Mouse (Mus musculus) monocyte, adult 5-6 weeks (primary cell): ENCODE data around the gene Cartpt. TPM values are rescaled to one million over a fixed set of nuclear protein-coding genes. Genes with fewer than 3 reads are reported as not detected.
"Not testable (repeated sequence)": the region's sequence is repeated elsewhere in the genome, so short reads cannot be mapped to it uniquely, and the experiment has no call there.

Experiments
- ATAC-seq: fragments of 153-309, 156-312 bp; replicated peaks from 2 replicates; pipeline ENCODE4 v1.8.0; 2017; ENCODE audit warnings: mild to moderate bottlenecking; ENCODE audit not compliant: low TSS enrichment, insufficient number of reproducible peaks, severe bottlenecking, poor library complexity, low FRiP score
- total RNA-seq: library from RNA; stranded (forward); fragments of 200-1000, 200-491, 200-594 nt; gene quantifications from 3 replicates; pipeline ENCODE4 v1.2.3, GENCODE M21; 2017

Cartpt gene
- not detected in 3 replicates for total RNA-seq

- ATAC-seq: no peak
These were observed at the start of gene Cartpt for GRCm38 (mm10) chr13:99900965-99901364. Cartpt (minus strand) TSS chr13:99901091.

GRCm38 (mm10) chr13:99947417-99947816, 46.5 kb upstream of the Cartpt start:
- ATAC-seq: no peak

- no peak for ATAC-seq
These were observed 42.6 kb upstream of the Cartpt start for GRCm38 (mm10) chr13:99943525-99943924.

- no peak for ATAC-seq
These were observed 39.7 kb upstream of the Cartpt start for GRCm38 (mm10) chr13:99940601-99941000.

GRCm38 (mm10) chr13:99939320-99939671, 38.4 kb upstream of the Cartpt start:
- 0 out of 2 replicates have a peak, but pooled peaks have one; percentile 27 for ATAC-seq

- ATAC-seq: no peak
These were observed 37.9 kb upstream of the Cartpt start for GRCm38 (mm10) chr13:99938606-99939319.

GRCm38 (mm10) chr13:99937741-99938140, 36.9 kb upstream of the Cartpt start:
- ATAC-seq: no peak

- ATAC-seq: no peak
These were observed 31.5 kb upstream of the Cartpt start for GRCm38 (mm10) chr13:99932406-99932805.

- ATAC-seq: no peak
These were observed 30.6 kb upstream of the Cartpt start for GRCm38 (mm10) chr13:99931502-99931901.

GRCm38 (mm10) chr13:99926249-99926648, 25.4 kb upstream of the Cartpt start:
- no peak for ATAC-seq

- ATAC-seq: no peak
These were observed 14.7 kb upstream of the Cartpt start for GRCm38 (mm10) chr13:99915632-99916031.

- ATAC-seq: no peak
These were observed 366 bp downstream of the Cartpt start for GRCm38 (mm10) chr13:99900557-99900892.

- ATAC-seq: no peak
These were observed 978 bp downstream of the Cartpt start for GRCm38 (mm10) chr13:99899670-99900556.

- ATAC-seq: no peak
These were observed 2.1 kb downstream of the Cartpt start for GRCm38 (mm10) chr13:99898816-99899215.

- no peak for ATAC-seq
These were observed 15.3 kb downstream of the Cartpt start for GRCm38 (mm10) chr13:99885636-99886035.

GRCm38 (mm10) chr13:99881774-99882173, 19.1 kb downstream of the Cartpt start:
- ATAC-seq: not testable (repeated sequence)

GRCm38 (mm10) chr13:99879696-99880095, 21.2 kb downstream of the Cartpt start:
- no peak for ATAC-seq

- ATAC-seq: no peak
These were observed 28.8 kb downstream of the Cartpt start for GRCm38 (mm10) chr13:99872059-99872458.

GRCm38 (mm10) chr13:99868438-99868837, 32.5 kb downstream of the Cartpt start:
- no peak for ATAC-seq

- ATAC-seq: no peak
These were observed 36.6 kb downstream of the Cartpt start for GRCm38 (mm10) chr13:99864331-99864730.
